Mouse (Mus musculus) liver, adult 2 months (tissue): ENCODE results near the gene Fyb. TPM values are rescaled to one million over a fixed set of nuclear protein-coding genes. Genes with fewer than 3 reads are reported as not detected.

ENCODE experiments used
- DNase-seq: peaks from one replicate; pipeline ENCODE4 v3.0.0-alpha.2; 2011; ENCODE audit warnings: low read depth, low spot score; ENCODE audit errors: extremely low read depth
- H3K27ac ChIP-seq: fragments of 200-500 bp; replicated peaks from 2 replicates; pipeline ENCODE4 v1.5.1; 2012; ENCODE audit warnings: low read depth, mild to moderate bottlenecking, control low read depth, inconsistent platforms, low read length; ENCODE audit not compliant: insufficient read depth
- H3K27me3 ChIP-seq: fragments of 200-500 bp; 2 replicates; pipeline ENCODE4 v1.6.1; 2012; ENCODE audit warnings: mild to moderate bottlenecking, moderate library complexity, low read length, inconsistent platforms; ENCODE audit not compliant: control insufficient read depth, insufficient read depth
- H3K36me3 ChIP-seq: fragments of 200-500 bp; 2 replicates; pipeline ENCODE4 v1.6.1; 2012; ENCODE audit warnings: low read length, inconsistent platforms; ENCODE audit not compliant: control insufficient read depth, insufficient read depth
- H3K4me1 ChIP-seq: fragments of 200-500 bp; 2 replicates; pipeline ENCODE4 v1.6.1; 2011; ENCODE audit warnings: low read length; ENCODE audit not compliant: control insufficient read depth, insufficient read depth
- H3K4me3 ChIP-seq: fragments of 200-500 bp; 2 replicates; pipeline ENCODE4 v1.5.1; 2011; ENCODE audit warnings: low read depth, mild to moderate bottlenecking, control low read depth, low read length, moderate library complexity; ENCODE audit not compliant: insufficient read depth
- H3K79me2 ChIP-seq: fragments of 200-500 bp; 2 replicates; pipeline ENCODE4 v1.6.1; 2012; ENCODE audit warnings: inconsistent platforms, mild to moderate bottlenecking, low read length, moderate library complexity; ENCODE audit not compliant: control insufficient read depth, insufficient read depth
- H3K9ac ChIP-seq: fragments of 200-500 bp; 2 replicates; pipeline ENCODE4 v1.6.1; 2012; ENCODE audit warnings: low read depth, mild to moderate bottlenecking, control low read depth, inconsistent platforms, low read length
- CTCF ChIP-seq: fragments of 200-500 bp; IDR thresholded peaks from 2 replicates; pipeline ENCODE4 v1.5.1; 2011; ENCODE audit warnings: low read depth, low read length, control low read depth
- POLR2A ChIP-seq: fragments of 200-500 bp; IDR thresholded peaks from 2 replicates; pipeline ENCODE4 v1.6.1; 2011; ENCODE audit warnings: low read length, control low read depth; ENCODE audit not compliant: insufficient read depth; ENCODE audit errors: extremely low read depth
- WGBS: fragments of 180-500 bp; shearing (Covaris S2); methylation state at CpG from one replicate; pipeline ENCODE4 v1.1.7; 2018; 5-methylcytosine and 5-hydroxymethylcytosine counted together
- polyA plus RNA-seq: library from polyadenylated mRNA; depleted of rRNA; stranded (reverse); fragments of >200 nt; gene quantifications from 2 replicates; pipeline ENCODE4 v1.2.3, GENCODE M21; 2012
- total RNA-seq: library from RNA; depleted of rRNA; stranded (reverse); fragments of >200 nt; gene quantifications from 2 replicates; pipeline ENCODE4 v1.2.3, GENCODE M21; 2014

The Fyb gene
- total and polyA plus RNA-seq, 2 experiments = 42.3 to 98.2 TPM

DNA sequence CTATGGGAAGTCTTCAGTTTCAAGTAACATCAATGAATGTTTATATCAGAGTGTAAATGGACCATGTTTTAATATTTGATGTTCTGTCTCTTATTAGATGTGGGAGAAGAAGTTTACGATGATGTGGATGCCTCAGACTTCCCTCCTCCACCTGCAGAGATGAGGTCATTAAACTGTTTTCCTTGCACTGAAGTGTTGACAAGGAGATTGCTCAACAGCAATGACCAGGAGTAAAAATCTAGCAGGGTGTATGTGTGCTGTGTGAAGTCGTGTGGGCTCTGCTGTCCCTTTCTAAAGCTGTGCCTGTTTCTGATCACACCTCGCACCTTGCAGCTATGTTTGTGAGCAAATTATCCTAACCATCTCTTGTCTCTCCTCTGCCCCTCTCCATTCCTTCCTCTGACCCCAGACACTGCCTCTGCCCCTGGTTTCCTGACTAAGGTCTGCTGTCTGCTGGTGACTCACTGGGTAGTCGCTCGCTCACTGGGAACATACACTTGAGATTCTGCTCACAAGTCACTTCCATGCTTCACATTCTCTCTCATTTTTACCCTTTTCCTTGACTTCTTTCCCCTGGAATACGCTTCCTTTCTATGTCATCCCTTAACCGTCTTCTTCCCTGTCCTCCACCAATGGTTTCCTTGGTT, 126.2 kb downstream of the Fyb start:
- Histone ChIP-seq H3K79me2 (no peaks in the 10 kb centered on the region), H3K4me3 (no peak overlapping the region), H3K4me1 (no peaks in the 10 kb centered on the region), H3K27me3 (no peaks in the 10 kb centered on the region), H3K36me3 (no peaks in the 10 kb centered on the region), H3K27ac (no peak overlapping the region), H3K9ac (no peak overlapping the region)
- 67% methylated on average over 7 of the region's 7 CpGs for WGBS
- TF ChIP-seq CTCF = no peak
- no peak for TF ChIP-seq POLR2A
- DNase-seq = no peak

DNA sequence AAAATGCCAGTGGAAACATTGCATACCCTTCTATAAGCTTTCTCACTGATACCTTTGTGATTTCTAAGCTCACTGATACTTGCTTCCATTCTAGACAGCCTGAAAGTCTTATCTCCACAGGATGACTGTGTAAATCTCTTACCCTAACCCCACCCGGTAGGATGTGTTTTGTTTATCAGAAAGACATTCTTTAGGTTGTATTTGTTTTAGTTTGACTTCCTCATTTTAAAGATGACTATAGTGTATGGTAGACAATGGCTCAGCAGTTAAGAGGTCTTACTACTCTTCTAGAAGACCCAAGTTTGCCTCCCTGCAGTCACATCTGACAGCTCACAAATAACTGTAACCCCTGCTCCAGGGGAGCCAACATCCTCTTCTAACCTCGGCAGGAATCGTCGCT, 130.4 kb downstream of the Fyb start:
- no peaks in the 10 kb centered on the region for H3K4me1 ChIP-seq
- H3K9ac ChIP-seq = no peak overlapping the region
- no peak for TF ChIP-seq CTCF
- no peak for TF ChIP-seq POLR2A
- no peaks in the 10 kb centered on the region for H3K36me3 ChIP-seq
- H3K79me2 ChIP-seq = no peaks in the 10 kb centered on the region
- H3K4me3 ChIP-seq = no peak overlapping the region
- H3K27ac ChIP-seq = no peak overlapping the region
- no peaks in the 10 kb centered on the region for H3K27me3 ChIP-seq
- DNase-seq = no peak
- WGBS = 73% methylated on average over 4 of the region's 4 CpGs

DNA sequence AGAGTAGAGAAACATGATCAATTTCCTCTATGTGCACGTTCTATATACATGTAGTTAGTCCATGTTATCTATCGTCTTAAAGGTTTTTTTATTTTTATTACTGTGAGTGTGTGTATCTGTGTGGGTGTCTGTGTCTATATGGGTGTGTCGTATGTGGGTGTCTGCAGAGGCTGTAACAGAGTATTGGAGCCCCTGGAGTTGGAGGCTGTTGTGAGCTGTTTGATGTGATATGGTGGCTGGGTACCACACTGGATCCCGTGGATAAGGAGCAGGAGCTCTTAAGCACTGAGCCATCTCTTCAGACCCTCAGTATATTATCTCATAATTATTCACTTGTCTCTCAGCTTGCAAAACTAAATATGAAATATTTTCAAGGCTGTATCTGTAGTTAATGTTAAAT, 135.4 kb downstream of the Fyb start:
- no peak for DNase-seq
- Histone ChIP-seq H3K27ac (no peak overlapping the region), H3K27me3 (no peaks in the 10 kb centered on the region), H3K9ac (no peak overlapping the region), H3K36me3 (no peaks in the 10 kb centered on the region), H3K4me3 (no peak overlapping the region), H3K79me2 (no peaks in the 10 kb centered on the region), H3K4me1 (no peaks in the 10 kb centered on the region)
- WGBS = 88% methylated on average over 4 of the region's 4 CpGs
- TF ChIP-seq CTCF = no peak
- no peak for TF ChIP-seq POLR2A

DNA sequence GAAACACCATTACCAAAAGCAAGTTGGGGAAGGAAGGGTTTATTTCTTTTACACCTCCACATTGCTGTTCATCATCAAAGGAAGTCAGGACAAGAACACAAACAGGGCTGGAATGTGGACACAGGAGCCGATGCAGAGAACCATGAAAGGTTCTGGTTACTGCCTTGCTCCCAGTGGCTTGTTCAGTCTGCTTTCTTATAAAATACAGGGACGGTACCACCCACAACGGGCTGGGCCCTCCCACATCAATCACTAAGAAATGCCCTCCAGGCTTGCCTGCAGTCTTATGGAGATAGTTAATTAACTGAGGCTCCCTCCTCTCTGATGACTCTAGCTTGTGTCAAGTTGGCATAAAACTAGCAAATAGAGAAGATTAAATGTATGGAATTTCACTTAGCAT, 139.3 kb downstream of the Fyb start:
- Histone ChIP-seq H3K4me3 (no peak overlapping the region), H3K79me2 (no peaks in the 10 kb centered on the region), H3K27me3 (no peaks in the 10 kb centered on the region), H3K4me1 (no peaks in the 10 kb centered on the region), H3K36me3 (no peaks in the 10 kb centered on the region), H3K9ac (no peak overlapping the region), H3K27ac (no peak overlapping the region)
- DNase-seq = no peak
- WGBS = 73% methylated on average over 3 of the region's 3 CpGs
- TF ChIP-seq POLR2A (no peak), CTCF (no peak)

DNA sequence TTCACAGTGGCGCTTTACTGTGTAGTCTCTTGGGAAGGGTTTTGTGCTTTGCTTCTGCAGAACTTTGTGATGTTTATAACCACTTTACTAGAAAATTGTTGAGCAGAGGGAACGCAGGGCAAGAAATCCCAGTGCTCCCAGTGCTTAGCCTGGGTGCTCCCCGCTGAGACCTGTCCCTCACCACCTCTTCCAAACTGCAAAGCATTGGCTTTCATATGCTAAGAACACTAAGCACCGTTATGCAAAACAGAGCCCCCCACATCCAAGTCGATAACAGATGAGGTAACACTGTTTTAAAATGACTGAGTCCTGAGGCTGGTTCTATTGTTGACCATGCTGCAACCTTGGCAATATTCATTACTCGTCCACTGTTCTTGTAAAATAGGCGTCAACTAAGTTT, 141.3 kb downstream of the Fyb start:
- TF ChIP-seq POLR2A = no peak
- H3K27me3 ChIP-seq = no peaks in the 10 kb centered on the region
- no peaks in the 10 kb centered on the region for H3K4me1 ChIP-seq
- no peak overlapping the region for H3K4me3 ChIP-seq
- H3K79me2 ChIP-seq = no peaks in the 10 kb centered on the region
- H3K36me3 ChIP-seq = no peaks in the 10 kb centered on the region
- 76% methylated on average over 7 of the region's 7 CpGs for WGBS
- no peak overlapping the region for H3K9ac ChIP-seq
- DNase-seq = no peak
- no peak overlapping the region for H3K27ac ChIP-seq

DNA sequence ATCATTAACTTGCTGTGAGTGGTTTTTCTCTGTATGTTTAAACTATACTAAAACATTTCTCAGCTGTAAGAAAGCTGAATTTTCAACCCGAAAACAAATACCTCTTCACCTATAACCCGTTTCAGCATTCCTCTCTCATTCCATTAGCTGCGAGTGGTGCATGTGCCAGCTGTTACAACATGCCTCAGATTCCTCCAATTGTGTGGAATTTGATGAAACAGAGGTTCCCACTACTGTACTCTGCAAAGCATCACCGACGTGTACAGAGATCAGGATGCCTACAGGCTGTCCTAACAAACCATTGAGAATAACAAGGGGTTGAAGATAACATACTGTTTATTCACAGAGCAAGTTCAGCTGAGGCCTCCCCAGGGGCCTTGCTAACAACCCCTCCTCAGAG, 143.4 kb downstream of the Fyb start:
- H3K4me3 ChIP-seq = no peak overlapping the region
- 40% methylated on average over 5 of the region's 5 CpGs for WGBS
- no peaks in the 10 kb centered on the region for H3K79me2 ChIP-seq
- no peak for DNase-seq
- H3K27ac ChIP-seq = no peak overlapping the region
- H3K36me3 ChIP-seq = no peaks in the 10 kb centered on the region
- H3K4me1 ChIP-seq = no peaks in the 10 kb centered on the region
- TF ChIP-seq POLR2A (no peak), CTCF (no peak)
- H3K9ac ChIP-seq = no peak overlapping the region
- H3K27me3 ChIP-seq = no peaks in the 10 kb centered on the region
